Mouse (Mus musculus) embryonic facial prominence, embryonic 13.5 days (tissue): ENCODE measurements around the gene Il6ra. TPM values are rescaled to one million over a fixed set of nuclear protein-coding genes. Genes with fewer than 3 reads are reported as not detected.

ENCODE experiments used
- ATAC-seq: fragments of 200-750 bp; cut with Nextera tagmentation; 2 replicates; pipeline ENCODE4 v1.8.0; 2017; ENCODE audit warnings: low read depth; ENCODE audit not compliant: insufficient number of reproducible peaks, insufficient read depth, low FRiP score, low TSS enrichment
- H3K27ac ChIP-seq: fragments of 300-500 bp; sonication (generic); 2 replicates; pipeline ENCODE4 v1.5.1; 2015; ENCODE audit warnings: moderate library complexity, mild to moderate bottlenecking, inconsistent platforms
- H3K27me3 ChIP-seq: fragments of 300-500 bp; sonication (generic); 2 replicates; pipeline ENCODE4 v1.6.1; 2015; ENCODE audit warnings: mild to moderate bottlenecking, inconsistent platforms
- H3K36me3 ChIP-seq: fragments of 300-500 bp; sonication (generic); 2 replicates; pipeline ENCODE4 v1.6.1; 2015; ENCODE audit warnings: mild to moderate bottlenecking, inconsistent platforms
- H3K4me1 ChIP-seq: fragments of 300-500 bp; sonication (generic); 2 replicates; pipeline ENCODE4 v1.6.1; 2015; ENCODE audit warnings: inconsistent platforms
- H3K4me2 ChIP-seq: fragments of 300-500 bp; sonication (generic); 2 replicates; pipeline ENCODE4 v1.6.1; 2015; ENCODE audit warnings: moderate library complexity, mild to moderate bottlenecking, inconsistent platforms
- H3K4me3 ChIP-seq: fragments of 300-500 bp; sonication (generic); 2 replicates; pipeline ENCODE4 v1.5.1; 2015; ENCODE audit warnings: mild to moderate bottlenecking, inconsistent platforms
- H3K9ac ChIP-seq: fragments of 300-500 bp; sonication (generic); 2 replicates; pipeline ENCODE4 v1.6.1; 2015; ENCODE audit warnings: mild to moderate bottlenecking, inconsistent platforms
- H3K9me3 ChIP-seq: fragments of 300-500 bp; sonication (generic); 2 replicates; pipeline ENCODE4 v1.6.1; 2016; ENCODE audit warnings: inconsistent platforms
- WGBS: fragments of 180-500 bp; shearing (Covaris S2); methylation state at CpG from one replicate; pipeline ENCODE4 v1.1.7; 2015; ENCODE audit warnings: mixed read lengths; 5-methylcytosine and 5-hydroxymethylcytosine counted together
- polyA plus RNA-seq: library from polyadenylated mRNA; unstranded; fragments of >200 nt; fragmentation: Nextera tagmentation; extraction: Ambion mirVana; gene quantifications from 2 replicates; pipeline ENCODE4 v1.2.1, GENCODE M21; 2015

The Il6ra gene
- polyA plus RNA-seq, 1 experiment from 2014 or later = 1.6 TPM

- H3K4me1 ChIP-seq = no peaks in the 10 kb centered on the region
- no peak overlapping the region for H3K4me2 ChIP-seq
- no peak overlapping the region; the same call in 1 of the 2 replicates for H3K9ac ChIP-seq
- H3K27ac ChIP-seq = no peak overlapping the region
- WGBS = 94% methylated on average over 9 of the region's 9 CpGs
- no peaks in the 10 kb centered on the region for H3K9me3 ChIP-seq
- ATAC-seq = no peak
- peaks cover 96% of the 10 kb centered on the region for H3K36me3 ChIP-seq
- no peak overlapping the region for H3K4me3 ChIP-seq
- no peaks in the 10 kb centered on the region for H3K27me3 ChIP-seq
Observed at GRCm38 (mm10) chr3:89942894-89943293, 29.9 kb upstream of the Il6ra start.

- no peak for ATAC-seq
- Histone ChIP-seq H3K27me3 (no peaks in the 10 kb centered on the region), H3K4me3 (no peak overlapping the region), H3K9me3 (no peaks in the 10 kb centered on the region), H3K4me1 (no peaks in the 10 kb centered on the region), H3K36me3 (peaks cover 56% of the 10 kb centered on the region), H3K4me2 (no peak overlapping the region), H3K27ac (no peak overlapping the region), H3K9ac (no peak overlapping the region)
- 91% methylated on average over 3 of the region's 3 CpGs for WGBS
Observed at GRCm38 (mm10) chr3:89936495-89936894, 23.5 kb upstream of the Il6ra start.

- Histone ChIP-seq H3K4me1 (no peaks in the 10 kb centered on the region), H3K4me2 (no peak overlapping the region), H3K36me3 (peaks cover 24% of the 10 kb centered on the region), H3K27ac (no peak overlapping the region), H3K9ac (no peak overlapping the region), H3K27me3 (no peaks in the 10 kb centered on the region), H3K4me3 (no peak overlapping the region), H3K9me3 (no peaks in the 10 kb centered on the region)
- no peak for ATAC-seq
- 85% methylated on average over 2 of the region's 2 CpGs for WGBS
Observed at GRCm38 (mm10) chr3:89932925-89933324, 19.9 kb upstream of the Il6ra start.

GRCm38 (mm10) chr3:89928956-89929355 is 16.0 kb upstream of the Il6ra start:
- Histone ChIP-seq H3K9ac (no peak overlapping the region), H3K27ac (no peak overlapping the region), H3K4me2 (no peak overlapping the region), H3K36me3 (no peaks in the 10 kb centered on the region), H3K27me3 (no peaks in the 10 kb centered on the region), H3K4me1 (no peaks in the 10 kb centered on the region), H3K9me3 (no peaks in the 10 kb centered on the region), H3K4me3 (no peak overlapping the region)
- WGBS = 55% methylated on average over 4 of the region's 4 CpGs
- no peak for ATAC-seq

GRCm38 (mm10) chr3:89926440-89926839 is 13.4 kb upstream of the Il6ra start:
- no peak for ATAC-seq
- no peaks in the 10 kb centered on the region for H3K27me3 ChIP-seq
- H3K4me3 ChIP-seq = no peak overlapping the region
- no peak overlapping the region for H3K9ac ChIP-seq
- H3K27ac ChIP-seq = no peak overlapping the region
- 93% methylated on average over 1 of the region's 1 CpGs for WGBS
- H3K4me2 ChIP-seq = no peak overlapping the region
- H3K36me3 ChIP-seq = no peaks in the 10 kb centered on the region
- H3K4me1 ChIP-seq = no peaks in the 10 kb centered on the region
- H3K9me3 ChIP-seq = no peaks in the 10 kb centered on the region

- Histone ChIP-seq H3K9ac (no peak overlapping the region), H3K27me3 (0 out of 2 replicates have a peak, but pooled peaks cover 3% of the 10 kb centered on the region), H3K4me1 (no peaks in the 10 kb centered on the region), H3K9me3 (no peaks in the 10 kb centered on the region), H3K4me2 (no peak overlapping the region), H3K4me3 (no peak overlapping the region), H3K27ac (no peak overlapping the region), H3K36me3 (no peaks in the 10 kb centered on the region)
- ATAC-seq = no peak
- 63% methylated on average over 6 of the region's 6 CpGs for WGBS
Observed at GRCm38 (mm10) chr3:89920711-89921110, 7.7 kb upstream of the Il6ra start.

GRCm38 (mm10) chr3:89917408-89917807 is 4.4 kb upstream of the Il6ra start:
- ATAC-seq = no peak
- no peaks in the 10 kb centered on the region for H3K36me3 ChIP-seq
- no peak overlapping the region for H3K9ac ChIP-seq
- H3K27me3 ChIP-seq = peaks cover 33% of the 10 kb centered on the region
- H3K9me3 ChIP-seq = no peaks in the 10 kb centered on the region
- 48% methylated on average over 3 of the region's 3 CpGs for WGBS
- peaks cover 12% of the 10 kb centered on the region for H3K4me1 ChIP-seq
- H3K27ac ChIP-seq = no peak overlapping the region
- no peak overlapping the region for H3K4me2 ChIP-seq
- H3K4me3 ChIP-seq = no peak overlapping the region

- H3K36me3 ChIP-seq = no peaks in the 10 kb centered on the region
- no peak for ATAC-seq
- peaks cover 41% of the 10 kb centered on the region for H3K27me3 ChIP-seq
- no peak overlapping the region for H3K27ac ChIP-seq
- H3K9ac ChIP-seq = no peak overlapping the region
- WGBS = 76% methylated on average over 1 of the region's 1 CpGs
- H3K4me2 ChIP-seq = no peak overlapping the region
- no peak overlapping the region for H3K4me3 ChIP-seq
- H3K9me3 ChIP-seq = no peaks in the 10 kb centered on the region
- peaks cover 15% of the 10 kb centered on the region for H3K4me1 ChIP-seq
Observed at GRCm38 (mm10) chr3:89916622-89917021, 3.6 kb upstream of the Il6ra start.

GRCm38 (mm10) chr3:89914700-89915099 is 1.7 kb upstream of the Il6ra start:
- no peak overlapping the region for H3K9ac ChIP-seq
- no peak overlapping the region for H3K4me2 ChIP-seq
- H3K36me3 ChIP-seq = no peaks in the 10 kb centered on the region
- peaks cover 15% of the 10 kb centered on the region for H3K4me1 ChIP-seq
- WGBS = 70% methylated on average over 4 of the region's 4 CpGs
- H3K27me3 ChIP-seq = peaks cover 52% of the 10 kb centered on the region
- no peak overlapping the region for H3K27ac ChIP-seq
- no peak for ATAC-seq
- no peak overlapping the region for H3K4me3 ChIP-seq
- H3K9me3 ChIP-seq = no peaks in the 10 kb centered on the region

GRCm38 (mm10) chr3:89912108-89912542 is 871 bp downstream of the Il6ra start:
- 29% methylated on average over 6 of the region's 6 CpGs for WGBS
- peak overlapping the region; percentile 1; the same call in 1 of the 2 replicates for H3K4me3 ChIP-seq
- ATAC-seq = no peak
- no peak overlapping the region for H3K9ac ChIP-seq
- H3K27ac ChIP-seq = no peak overlapping the region
- H3K9me3 ChIP-seq = no peaks in the 10 kb centered on the region
- peaks cover 52% of the 10 kb centered on the region for H3K27me3 ChIP-seq
- no peaks in the 10 kb centered on the region for H3K36me3 ChIP-seq
- H3K4me1 ChIP-seq = peaks cover 15% of the 10 kb centered on the region
- H3K4me2 ChIP-seq = peak overlapping the region; percentile 99

- H3K36me3 ChIP-seq = no peaks in the 10 kb centered on the region
- no peak overlapping the region for H3K4me2 ChIP-seq
- 70% methylated on average over 3 of the region's 3 CpGs for WGBS
- H3K4me1 ChIP-seq = peaks cover 15% of the 10 kb centered on the region
- no peaks in the 10 kb centered on the region for H3K9me3 ChIP-seq
- H3K4me3 ChIP-seq = no peak overlapping the region
- no peak overlapping the region for H3K27ac ChIP-seq
- peaks cover 52% of the 10 kb centered on the region for H3K27me3 ChIP-seq
- no peak for ATAC-seq
- no peak overlapping the region for H3K9ac ChIP-seq
Observed at GRCm38 (mm10) chr3:89911207-89911606, 1.8 kb downstream of the Il6ra start.

- WGBS = 48% methylated on average over 5 of the region's 5 CpGs
- Histone ChIP-seq H3K4me3 (no peak overlapping the region), H3K4me1 (peaks cover 15% of the 10 kb centered on the region), H3K9me3 (no peaks in the 10 kb centered on the region), H3K9ac (no peak overlapping the region), H3K36me3 (no peaks in the 10 kb centered on the region), H3K4me2 (no peak overlapping the region), H3K27ac (no peak overlapping the region), H3K27me3 (peaks cover 43% of the 10 kb centered on the region)
- ATAC-seq = no peak
Observed at GRCm38 (mm10) chr3:89909703-89910542, 3.1 kb downstream of the Il6ra start.
